Mouse (Mus musculus) testis, adult 2 months (tissue): Measurements from ENCODE around the gene Cfap43. TPM values are rescaled to one million over a fixed set of nuclear protein-coding genes. Genes with fewer than 3 reads are reported as not detected.

Experiments
- H3K27ac ChIP-seq: fragments of 200-500 bp; 2 replicates; pipeline ENCODE4 v1.5.1; 2012; ENCODE audit warnings: low read depth, low read length; ENCODE audit not compliant: control insufficient read depth, insufficient read depth
- H3K27me3 ChIP-seq: fragments of 200-500 bp; 2 replicates; pipeline ENCODE4 v1.6.1; 2012; ENCODE audit warnings: mild to moderate bottlenecking, low read length, moderate library complexity; ENCODE audit not compliant: control insufficient read depth, insufficient read depth
- H3K36me3 ChIP-seq: fragments of 200-500 bp; 2 replicates; pipeline ENCODE4 v1.6.1; 2012; ENCODE audit warnings: mild to moderate bottlenecking, low read length; ENCODE audit not compliant: control insufficient read depth, insufficient read depth
- H3K4me1 ChIP-seq: fragments of 200-500 bp; 2 replicates; pipeline ENCODE4 v1.6.1; 2012; ENCODE audit warnings: low read length; ENCODE audit not compliant: control insufficient read depth, insufficient read depth
- H3K4me3 ChIP-seq: fragments of 200-500 bp; 2 replicates; pipeline ENCODE4 v1.5.1; 2012; ENCODE audit warnings: low read depth, mild to moderate bottlenecking, low read length, moderate library complexity, mixed read lengths; ENCODE audit not compliant: control insufficient read depth
- CTCF ChIP-seq: fragments of 200-500 bp; IDR thresholded peaks from 2 replicates; pipeline ENCODE4 v1.5.1; 2012; ENCODE audit warnings: low read depth, mild to moderate bottlenecking, inconsistent platforms, low read length, moderate library complexity; ENCODE audit not compliant: control insufficient read depth, insufficient read depth, insufficient replicate concordance
- POLR2A ChIP-seq: fragments of 200-500 bp; IDR thresholded peaks from 2 replicates; pipeline ENCODE4 v1.6.1; 2012; ENCODE audit warnings: low read depth, mild to moderate bottlenecking, inconsistent platforms, low read length, moderate library complexity; ENCODE audit not compliant: control insufficient read depth
- polyA plus RNA-seq: library from polyadenylated mRNA; depleted of rRNA; stranded (reverse); fragments of >200 nt; gene quantifications from 2 replicates; pipeline ENCODE4 v1.2.3, GENCODE M21; 2012

The Cfap43 gene
- polyA plus RNA-seq, 1 experiment: 95.2 TPM

GRCm38 (mm10) chr19:47812091-47812490, 107.0 kb downstream of the Cfap43 start:
- TF ChIP-seq POLR2A (no peak), CTCF (no peak)
- Histone ChIP-seq H3K4me3 (no peak overlapping the region), H3K4me1 (peaks cover 10% of the 10 kb centered on the region), H3K27ac (no peak overlapping the region), H3K36me3 (no peaks in the 10 kb centered on the region), H3K27me3 (no peaks in the 10 kb centered on the region)

GRCm38 (mm10) chr19:47798583-47798982, 120.5 kb downstream of the Cfap43 start:
- Histone ChIP-seq H3K36me3 (no peaks in the 10 kb centered on the region), H3K4me3 (no peak overlapping the region), H3K4me1 (no peaks in the 10 kb centered on the region), H3K27ac (no peak overlapping the region), H3K27me3 (no peaks in the 10 kb centered on the region)
- TF ChIP-seq POLR2A (no peak), CTCF (no peak)

- TF ChIP-seq CTCF (no peak), POLR2A (no peak)
- Histone ChIP-seq H3K4me1 (no peaks in the 10 kb centered on the region), H3K4me3 (no peak overlapping the region), H3K27me3 (no peaks in the 10 kb centered on the region), H3K27ac (no peak overlapping the region), H3K36me3 (no peaks in the 10 kb centered on the region)
These were observed 122.4 kb downstream of the Cfap43 start for GRCm38 (mm10) chr19:47796699-47797098.

GRCm38 (mm10) chr19:47795009-47795728, 123.9 kb downstream of the Cfap43 start:
- no peak overlapping the region for H3K27ac ChIP-seq

GRCm38 (mm10) chr19:47794331-47794730, 124.8 kb downstream of the Cfap43 start:
- no peaks in the 10 kb centered on the region for H3K36me3 ChIP-seq
- no peak overlapping the region for H3K4me3 ChIP-seq
- H3K4me1 ChIP-seq: no peaks in the 10 kb centered on the region; the same call in 1 of the 2 replicates
- TF ChIP-seq CTCF: no peak
- no peak for TF ChIP-seq POLR2A
- H3K27ac ChIP-seq: no peak overlapping the region
- no peaks in the 10 kb centered on the region for H3K27me3 ChIP-seq

More at GRCm38 (mm10) chr19:47795009-47795728, 123.9 kb downstream of the Cfap43 start:
- Histone ChIP-seq H3K4me3 (0 out of 2 replicates have a peak overlapping the region, but pooled peaks have one; percentile 23), H3K36me3 (no peaks in the 10 kb centered on the region), H3K27me3 (no peaks in the 10 kb centered on the region), H3K4me1 (no peaks in the 10 kb centered on the region)
- TF ChIP-seq CTCF (peak; percentile 75; the same call in 1 of the 2 replicates), POLR2A (no peak)

- H3K36me3 ChIP-seq: no peaks in the 10 kb centered on the region
- TF ChIP-seq CTCF: no peak
- no peak for TF ChIP-seq POLR2A
- no peak overlapping the region for H3K27ac ChIP-seq
- H3K4me1 ChIP-seq: peaks cover 2% of the 10 kb centered on the region; the same call in 1 of the 2 replicates
- no peak overlapping the region for H3K4me3 ChIP-seq
- H3K27me3 ChIP-seq: no peaks in the 10 kb centered on the region
These were observed 128.6 kb downstream of the Cfap43 start for GRCm38 (mm10) chr19:47790316-47791020.

GRCm38 (mm10) chr19:47783898-47784297, 135.2 kb downstream of the Cfap43 start:
- H3K36me3 ChIP-seq: no peaks in the 10 kb centered on the region; the same call in 1 of the 2 replicates

More at GRCm38 (mm10) chr19:47783898-47784297, 135.2 kb downstream of the Cfap43 start:
- TF ChIP-seq POLR2A: no peak
- TF ChIP-seq CTCF: no peak
- Histone ChIP-seq H3K27ac (no peak overlapping the region), H3K4me1 (peaks cover 2% of the 10 kb centered on the region; the same call in 1 of the 2 replicates), H3K27me3 (no peaks in the 10 kb centered on the region), H3K4me3 (no peak overlapping the region)
